Mouse (Mus musculus) neural tube, embryonic 11.5 days (tissue): Measurements from ENCODE around the gene P2ry10b. TPM values are rescaled to one million over a fixed set of nuclear protein-coding genes. Genes with fewer than 3 reads are reported as not detected.

Experiments used
- ATAC-seq: fragments of 200-750 bp; cut with Nextera tagmentation; 2 replicates; pipeline ENCODE4 v1.8.0; 2017; ENCODE audit warnings: moderate number of reproducible peaks, mild to moderate bottlenecking, moderate TSS enrichment, moderate library complexity; ENCODE audit not compliant: insufficient read depth, low FRiP score, low TSS enrichment
- DNase-seq: peaks from one replicate; pipeline ENCODE4 v3.0.0-alpha.2; 2015; ENCODE audit warnings: low spot score
- H3K27ac ChIP-seq: fragments of 300-500 bp; sonication (generic); 2 replicates; pipeline ENCODE4 v1.5.1; 2014; ENCODE audit warnings: low read depth, mild to moderate bottlenecking, low read length
- H3K27me3 ChIP-seq: fragments of 300-500 bp; sonication (generic); 2 replicates; pipeline ENCODE4 v1.6.1; 2014; ENCODE audit warnings: mild to moderate bottlenecking, low read length, mixed read lengths; ENCODE audit not compliant: control insufficient read depth, insufficient read depth
- H3K36me3 ChIP-seq: fragments of 300-500 bp; sonication (generic); 2 replicates; pipeline ENCODE4 v1.6.1; 2014; ENCODE audit warnings: mild to moderate bottlenecking, low read length, moderate library complexity, mixed read lengths; ENCODE audit not compliant: control insufficient read depth, insufficient read depth
- H3K4me1 ChIP-seq: fragments of 300-500 bp; sonication (generic); 2 replicates; pipeline ENCODE4 v1.6.1; 2014; ENCODE audit warnings: low read length, mixed read lengths; ENCODE audit not compliant: control insufficient read depth, insufficient read depth
- H3K4me2 ChIP-seq: fragments of 300-500 bp; sonication (generic); 2 replicates; pipeline ENCODE4 v1.6.1; 2014; ENCODE audit warnings: low read depth, mild to moderate bottlenecking, moderate library complexity
- H3K4me3 ChIP-seq: fragments of 300-500 bp; sonication (generic); 2 replicates; pipeline ENCODE4 v1.5.1; 2014; ENCODE audit warnings: low read depth, low read length
- H3K9ac ChIP-seq: fragments of 300-500 bp; sonication (generic); 2 replicates; pipeline ENCODE4 v1.6.1; 2014; ENCODE audit warnings: mild to moderate bottlenecking, low read length
- H3K9me3 ChIP-seq: fragments of 300-500 bp; sonication (generic); 2 replicates; pipeline ENCODE4 v1.6.1; 2016; ENCODE audit warnings: low read length; ENCODE audit not compliant: control insufficient read depth
- WGBS: fragments of 180-500 bp; shearing (Covaris S2); extraction: QIAGEN DNeasy Blood & Tissue Kit; methylation state at CpG from one replicate; pipeline ENCODE4 v1.1.7; 2014; 5-methylcytosine and 5-hydroxymethylcytosine counted together
- polyA plus RNA-seq: library from polyadenylated mRNA; unstranded; fragments of >200 nt; fragmentation: Nextera tagmentation; extraction: Ambion mirVana; gene quantifications from 2 replicates; pipeline ENCODE4 v1.2.1, GENCODE M21; 2014

Gene P2ry10b
- polyA plus RNA-seq, 1 experiment from 2014 or later = 0.74 TPM

- H3K27me3 ChIP-seq = no peaks in the 10 kb centered on the region
- no peaks in the 10 kb centered on the region for H3K4me1 ChIP-seq
- H3K9ac ChIP-seq = no peak overlapping the region
- no peak overlapping the region for H3K27ac ChIP-seq
- no peak overlapping the region for H3K4me3 ChIP-seq
- DNase-seq = no peak
- H3K36me3 ChIP-seq = no peaks in the 10 kb centered on the region
- H3K4me2 ChIP-seq = no peak overlapping the region
- no peaks in the 10 kb centered on the region for H3K9me3 ChIP-seq
- no peak for ATAC-seq
Observed at GRCm38 (mm10) chrX:107160496-107160895, 11.8 kb downstream of the P2ry10b start.

DNA sequence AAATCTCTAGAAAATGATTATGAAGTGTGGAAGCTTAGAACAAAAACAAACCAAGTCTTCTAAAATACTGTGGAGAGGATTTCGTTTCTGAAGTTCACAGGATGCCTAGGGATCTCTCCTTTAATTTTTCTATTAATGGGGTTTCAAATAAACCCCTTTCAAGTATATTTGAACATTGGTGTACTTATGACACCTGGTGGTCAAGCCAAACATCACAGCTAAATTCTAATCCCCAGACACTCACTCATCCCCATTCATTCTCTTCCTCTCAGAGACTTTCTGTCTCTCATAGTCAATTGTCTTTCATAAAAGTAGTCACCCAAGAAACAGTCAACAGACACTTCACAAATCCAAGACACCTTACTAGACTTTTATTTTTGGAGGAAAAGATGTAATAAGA is 19.6 kb downstream of the P2ry10b start:
- DNase-seq (no peak), ATAC-seq (no peak)
- WGBS = 22% methylated on average over 1 of the region's 1 CpGs
- no peak overlapping the region for H3K4me2 ChIP-seq
- H3K27ac ChIP-seq = no peak overlapping the region
- no peaks in the 10 kb centered on the region for H3K4me1 ChIP-seq
- H3K27me3 ChIP-seq = no peaks in the 10 kb centered on the region
- H3K4me3 ChIP-seq = no peak overlapping the region
- no peaks in the 10 kb centered on the region for H3K9me3 ChIP-seq
- H3K36me3 ChIP-seq = no peaks in the 10 kb centered on the region
- no peak overlapping the region for H3K9ac ChIP-seq

GRCm38 (mm10) chrX:107169128-107169527 is 20.4 kb downstream of the P2ry10b start:
- no peaks in the 10 kb centered on the region for H3K9me3 ChIP-seq
- H3K4me1 ChIP-seq = no peaks in the 10 kb centered on the region
- ATAC-seq (no peak), DNase-seq (no peak)
- H3K4me2 ChIP-seq = no peak overlapping the region
- no peaks in the 10 kb centered on the region for H3K36me3 ChIP-seq
- H3K4me3 ChIP-seq = no peak overlapping the region
- no peak overlapping the region for H3K27ac ChIP-seq
- H3K9ac ChIP-seq = no peak overlapping the region
- no peaks in the 10 kb centered on the region for H3K27me3 ChIP-seq

DNA sequence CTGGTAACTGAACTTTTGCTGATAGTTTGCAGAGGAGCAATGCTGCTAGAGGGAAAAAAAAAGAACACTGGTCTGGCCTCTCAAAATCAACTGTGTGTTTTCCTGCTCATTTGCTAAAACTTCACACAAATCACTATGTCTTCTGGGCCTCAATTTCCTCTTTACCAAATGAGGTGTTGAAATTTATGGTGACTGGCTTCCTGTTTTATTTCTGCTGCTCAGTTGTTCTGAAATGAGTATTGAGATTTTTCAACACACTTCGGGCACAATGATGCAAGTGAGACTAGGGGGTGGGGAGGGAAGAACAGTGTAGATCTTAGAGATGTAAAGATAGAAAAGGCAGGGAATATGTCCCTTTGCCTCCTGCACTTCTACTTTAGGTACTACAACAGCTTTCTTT is 30.0 kb downstream of the P2ry10b start:
- WGBS = 74% methylated on average over 1 of the region's 1 CpGs

GRCm38 (mm10) chrX:107217577-107218090 is 68.9 kb downstream of the P2ry10b start:
- H3K4me2 ChIP-seq = no peak overlapping the region
- no peak overlapping the region for H3K27ac ChIP-seq
- no peaks in the 10 kb centered on the region for H3K4me1 ChIP-seq
- no peaks in the 10 kb centered on the region for H3K9me3 ChIP-seq
- H3K4me3 ChIP-seq = no peak overlapping the region
- DNase-seq (no peak), ATAC-seq (no peak)
- 88% methylated on average over 2 of the region's 2 CpGs for WGBS
- no peaks in the 10 kb centered on the region for H3K27me3 ChIP-seq
- H3K9ac ChIP-seq = no peak overlapping the region
- no peaks in the 10 kb centered on the region for H3K36me3 ChIP-seq

More for the DNA sequence above, 30.0 kb downstream of the P2ry10b start:
- Histone ChIP-seq H3K27me3 (no peaks in the 10 kb centered on the region), H3K9me3 (no peaks in the 10 kb centered on the region), H3K27ac (no peak overlapping the region), H3K4me1 (no peaks in the 10 kb centered on the region), H3K4me2 (no peak overlapping the region), H3K4me3 (no peak overlapping the region), H3K36me3 (no peaks in the 10 kb centered on the region), H3K9ac (no peak overlapping the region)
- DNase-seq (no peak), ATAC-seq (no peak)

Other genes with a start within 250 kb of the P2ry10b start
- 18.5 and 19.1 TPM in 2 replicates for gene Lpar4, start 228.3 kb upstream of the P2ry10b start, polyA plus RNA-seq
- 0.11 TPM in 1 of 2 replicates, not detected in the other for gene P2ry10, start 60.4 kb upstream of the P2ry10b start, polyA plus RNA-seq
- not detected in 2 replicates for gene Gpr174, start 107.0 kb downstream of the P2ry10b start, polyA plus RNA-seq